29 mouse cellular contexts compared by ENCODE assay signal in genomic region chr2:67489128-67489492, GRCm38 (mm10). TPM values are rescaled to one million over a fixed set of nuclear protein-coding genes. Genes with fewer than 3 reads are reported as not detected.
DNase-seq lines count a peak whose midpoint lies in the region; ATAC-seq and TF ChIP-seq lines count a peak whose summit lies in the region.
"Had no signal": no experiment of that assay in that cellular context is flagged by ENCODE, and none has a peak within 500 bp of the region (broad histone marks: within the 10 kb centered on the region; RNA-seq: fewer than 3 reads in every experiment).

No protein-coding gene starts in this region.

- no peaks in the 10 kb centered on the region for H3K9me3 ChIP-seq in forebrain, embryonic 12.5 days
- no peaks in the 10 kb centered on the region for H3K9me3 ChIP-seq in forebrain, embryonic 13.5 days (replicated peaks)
- H3K9me3 ChIP-seq in ES-E14 (ENCODE audit: control insufficient read depth, insufficient read depth, low read depth, low read length), result no peaks in the 10 kb centered on the region
- no peaks in the 10 kb centered on the region for H3K9me3 ChIP-seq in hindbrain, embryonic 13.5 days
- H3K9me3 ChIP-seq in neural tube, embryonic 11.5 days (ENCODE audit: control insufficient read depth, low read length), result no peaks in the 10 kb centered on the region
- H3K9me3 ChIP-seq: embryonic facial prominence, embryonic 10.5 days; heart, embryonic 12.5 days; intestine, embryonic 15.5 days had no signal

- intact Hi-C loops in left cerebral cortex, postnatal 10 days (cut with DNase I), result no loop called here

- H3K4me1 ChIP-seq in forebrain, embryonic 12.5 days, result peaks cover 12% of the 10 kb centered on the region
- peaks cover 23% of the 10 kb centered on the region for H3K4me1 ChIP-seq in forebrain, embryonic 13.5 days
- H3K4me1 ChIP-seq in ES-E14 (ENCODE audit: control insufficient read depth in 2 of 2, insufficient read depth in 2 of 2, low read length in 2 of 2, poor library complexity in 1 of 2), result no peaks in the 10 kb centered on the region
- peaks cover 13% of the 10 kb centered on the region for H3K4me1 ChIP-seq in hindbrain, embryonic 13.5 days (replicated peaks)
- no peaks in the 10 kb centered on the region for H3K4me1 ChIP-seq in neural tube, embryonic 11.5 days (ENCODE audit: control insufficient read depth, insufficient read depth, low read length)
- H3K4me1 ChIP-seq: heart, embryonic 12.5 days; intestine, embryonic 15.5 days; megakaryocyte, embryonic 14.5 days had no signal

- H3K36me3 ChIP-seq in forebrain, embryonic 12.5 days (replicated peaks), result no peaks in the 10 kb centered on the region
- H3K36me3 ChIP-seq in forebrain, embryonic 13.5 days (ENCODE audit: poor library complexity, severe bottlenecking), result no peaks in the 10 kb centered on the region
- no peaks in the 10 kb centered on the region for H3K36me3 ChIP-seq in ES-E14 (ENCODE audit: control insufficient read depth, insufficient read depth, low read length, poor library complexity, severe bottlenecking)
- H3K36me3 ChIP-seq in hindbrain, embryonic 13.5 days, result no peaks in the 10 kb centered on the region
- H3K36me3 ChIP-seq in neural tube, embryonic 11.5 days (ENCODE audit: control insufficient read depth, insufficient read depth, low read length), result no peaks in the 10 kb centered on the region
- H3K36me3 ChIP-seq: embryonic facial prominence, embryonic 10.5 days; heart, embryonic 12.5 days; intestine, embryonic 15.5 days had no signal

- no peak overlapping the region for H3K27ac ChIP-seq in forebrain, embryonic 12.5 days
- no peak overlapping the region for H3K27ac ChIP-seq in forebrain, embryonic 13.5 days
- H3K27ac ChIP-seq in ES-E14 (ENCODE audit: insufficient read depth, low read depth, low read length, poor library complexity, severe bottlenecking), result no peak overlapping the region
- H3K27ac ChIP-seq in hindbrain, embryonic 13.5 days, result no peak overlapping the region
- H3K27ac ChIP-seq in neural tube, embryonic 11.5 days (ENCODE audit: low read depth, low read length), result no peak overlapping the region
- H3K27ac ChIP-seq: embryonic facial prominence, embryonic 10.5 days; intestine, embryonic 15.5 days had no signal

- H3K27me3 ChIP-seq in forebrain, embryonic 12.5 days, result no peaks in the 10 kb centered on the region
- H3K27me3 ChIP-seq in forebrain, embryonic 13.5 days, result no peaks in the 10 kb centered on the region
- no peaks in the 10 kb centered on the region for H3K27me3 ChIP-seq in hindbrain, embryonic 13.5 days
- no peaks in the 10 kb centered on the region for H3K27me3 ChIP-seq in neural tube, embryonic 11.5 days (ENCODE audit: control insufficient read depth, insufficient read depth, low read length)
- H3K27me3 ChIP-seq: heart, embryonic 12.5 days; intestine, embryonic 15.5 days; megakaryocyte, embryonic 14.5 days had no signal

- H3K4me2 ChIP-seq in forebrain, embryonic 12.5 days, result no peak overlapping the region
- H3K4me2 ChIP-seq in forebrain, embryonic 13.5 days, result no peak overlapping the region
- H3K4me2 ChIP-seq in hindbrain, embryonic 13.5 days, result 0 out of 2 replicates have a peak overlapping the region, but pooled peaks have one; percentile 16
- H3K4me2 ChIP-seq in neural tube, embryonic 11.5 days (ENCODE audit: low read depth), result no peak overlapping the region; the same call in 1 of the 2 replicates
- H3K4me2 ChIP-seq: heart, embryonic 12.5 days; intestine, embryonic 15.5 days had no signal

- H3K4me3 ChIP-seq in forebrain, embryonic 12.5 days (replicated peaks), result no peak overlapping the region
- no peak overlapping the region for H3K4me3 ChIP-seq in forebrain, embryonic 13.5 days
- no peak overlapping the region for H3K4me3 ChIP-seq in ES-E14 (ENCODE audit: insufficient read depth in 1 of 2, low read depth in 1 of 2, low read length in 2 of 2, poor library complexity in 1 of 2, severe bottlenecking in 1 of 2)
- H3K4me3 ChIP-seq in hindbrain, embryonic 13.5 days, result no peak overlapping the region
- H3K4me3 ChIP-seq in neural tube, embryonic 11.5 days (ENCODE audit: low read depth, low read length), result no peak overlapping the region
- H3K4me3 ChIP-seq: embryonic facial prominence, embryonic 10.5 days; heart, embryonic 12.5 days; intestine, embryonic 15.5 days; megakaryocyte, embryonic 14.5 days had no signal

- WGBS in forebrain, embryonic 12.5 days, result 55% methylated on average over 8 of the region's 8 CpGs
- WGBS in forebrain, embryonic 13.5 days, result 41% methylated on average over 8 of the region's 8 CpGs
- 35% methylated on average over 8 of the region's 8 CpGs for WGBS in hindbrain, embryonic 13.5 days
- WGBS in neural tube, embryonic 11.5 days, result 40% methylated on average over 8 of the region's 8 CpGs

- in situ Hi-C loops in ES-E14 (cut with MboI; ENCODE audit: low sequenced_read_pairs in 2 of 2, unreplicated experiment in 2 of 2), result no loop called here

- 0 out of 2 replicates have a peak, but pooled peaks have one; percentile 47 for ATAC-seq in forebrain, embryonic 12.5 days (ENCODE audit: low FRiP score)
- ATAC-seq in forebrain, embryonic 13.5 days, result no peak; the same call in 1 of the 2 replicates
- ATAC-seq in hindbrain, embryonic 13.5 days (ENCODE audit: low FRiP score), result peak; percentile 58; the same call in 1 of the 2 replicates
- no peak for ATAC-seq in neural tube, embryonic 11.5 days (ENCODE audit: insufficient read depth, low FRiP score, low TSS enrichment)
- ATAC-seq: activated CD4-positive, CD25-positive, alpha-beta regulatory T cell, adult 4 months; intestine, embryonic 15.5 days; liver, postnatal 0 days; Patski had no signal

- no peak overlapping the region for H3K9ac ChIP-seq in forebrain, embryonic 12.5 days
- H3K9ac ChIP-seq in forebrain, embryonic 13.5 days, result no peak overlapping the region
- H3K9ac ChIP-seq in ES-E14 (ENCODE audit: insufficient read depth, low read depth, low read length, poor library complexity, severe bottlenecking), result no peak overlapping the region
- H3K9ac ChIP-seq in hindbrain, embryonic 13.5 days, result no peak overlapping the region
- H3K9ac ChIP-seq in neural tube, embryonic 11.5 days (ENCODE audit: low read length), result no peak overlapping the region
- H3K9ac ChIP-seq: heart, embryonic 12.5 days; intestine, embryonic 15.5 days; liver, postnatal 0 days had no signal

- DNase-seq in ES-E14 (ENCODE audit: low read depth, low spot score), result no peak
- DNase-seq in neural tube, embryonic 11.5 days (ENCODE audit: low spot score), result peak; percentile 27
- DNase-seq in right cerebral cortex, postnatal 36 days (ENCODE audit: low spot score in 2 of 2), result no peak
- no peak for DNase-seq in left cerebral cortex, postnatal 10 days (ENCODE audit: extremely low spot score in 1 of 2, low spot score in 2 of 2)
- no peak for DNase-seq in adrenal gland, adult 2 months
- DNase-seq: cerebellum, adult 9-11 months; gastrocnemius, postnatal 36 days; liver; liver, postnatal 0 days; lung, postnatal 14 days; thymus, adult 18-20 months had no signal

TF ChIP-seq in ES-E14, 5 proteins besides CTCF, POLR2A, EP300 and RAD21:
- TF ChIP-seq HCFC1 (IDR thresholded peaks at IDR 0.05; ENCODE audit: borderline replicate concordance, insufficient read depth, low read length) (no peak), CHD2 (IDR thresholded peaks at IDR 0.05; ENCODE audit: low read depth, low read length) (no peak), MAFK (IDR thresholded peaks at IDR 0.05; ENCODE audit: insufficient read depth, low read depth, low read length) (peak; percentile 88)

RNA-seq across cellular contexts. Expression of gene Xirp2, which starts 43.3 kb away (rescaled TPM):
- not detected in 2 replicates for polyA plus RNA-seq in forebrain, embryonic 12.5 days (2016; fragmentation: Nextera tagmentation; extraction: Ambion mirVana)
- not detected in 2 replicates for polyA plus RNA-seq in forebrain, embryonic 13.5 days (2015; fragmentation: Nextera tagmentation; extraction: Ambion mirVana)
- 0.13 and 0.16 TPM in 2 replicates for total RNA-seq in ES-E14 (2012; rRNA removed)
- polyA plus RNA-seq in hindbrain, embryonic 13.5 days (2015; fragmentation: Nextera tagmentation; extraction: Ambion mirVana), result not detected in 2 replicates
- not detected in 2 replicates for polyA plus RNA-seq in neural tube, embryonic 11.5 days (2014; fragmentation: Nextera tagmentation; extraction: Ambion mirVana)
- total RNA-seq in left cerebral cortex, postnatal 10 days (2021), result under 1 TPM in 1 of 2 experiments, not detected in 1; 0.02 TPM
- not detected for total RNA-seq in adrenal gland, adult 2 months (2021)
- polyA plus RNA-seq in adrenal gland, adult 2 months (2012; rRNA removed), result not detected in 2 replicates
- total RNA-seq: layer of hippocampus, postnatal 25 days had no signal
- polyA plus RNA-seq: activated CD4-positive, CD25-positive, alpha-beta regulatory T cell, adult 4 months; embryonic facial prominence, embryonic 10.5 days; intestine, embryonic 15.5 days; kidney, embryonic 14.5 days; liver, postnatal 0 days; Patski; small intestine, adult 2 months; stomach, embryonic 14.5 days; urinary bladder, adult 2 months had no signal

RNA-seq across cellular contexts. Expression of gene Gm26727, which starts 56.1 kb away (rescaled TPM):
- not detected in 2 replicates for polyA plus RNA-seq in forebrain, embryonic 12.5 days (2016; fragmentation: Nextera tagmentation; extraction: Ambion mirVana)
- not detected in 2 replicates for polyA plus RNA-seq in forebrain, embryonic 13.5 days (2015; fragmentation: Nextera tagmentation; extraction: Ambion mirVana)
- total RNA-seq in ES-E14 (2012; rRNA removed), result not detected in 2 replicates
- not detected in 2 replicates for polyA plus RNA-seq in hindbrain, embryonic 13.5 days (2015; fragmentation: Nextera tagmentation; extraction: Ambion mirVana)
- not detected in 2 replicates for polyA plus RNA-seq in neural tube, embryonic 11.5 days (2014; fragmentation: Nextera tagmentation; extraction: Ambion mirVana)
- not detected for total RNA-seq in left cerebral cortex, postnatal 10 days (2021)
- total RNA-seq in adrenal gland, adult 2 months (2021), result not detected
- polyA plus RNA-seq in adrenal gland, adult 2 months (2012; rRNA removed), result not detected in 2 replicates
- total RNA-seq: adrenal gland, postnatal 4 days; gastrocnemius, postnatal 36 days; heart, postnatal 25 days; layer of hippocampus, postnatal 25 days; left cerebral cortex, postnatal 36 days; neutrophil, adult 5-6 weeks had no signal
- polyA plus RNA-seq: activated CD4-positive, CD25-positive, alpha-beta regulatory T cell, adult 4 months; embryonic facial prominence, embryonic 10.5 days; heart, embryonic 12.5 days; intestine, embryonic 15.5 days; kidney, embryonic 14.5 days; liver, postnatal 0 days; Patski; small intestine, adult 2 months; stomach, embryonic 14.5 days; urinary bladder, adult 2 months had no signal

Comparison
In these comparisons a context has a peak if more than half of its experiments do, and no peak if none do; other contexts are left out.
1. ATAC-seq: peak in forebrain, embryonic 12.5 days (single experiment) and hindbrain, embryonic 13.5 days (single experiment); none in forebrain, embryonic 13.5 days (single experiment) and neural tube, embryonic 11.5 days (single experiment).